Mouse (Mus musculus): ENCODE measurements around the gene Mrps10.

GRCm38 (mm10) chr17:47399091-47399490 is 30.4 kb downstream of the Mrps10 start:
- no peak for TF ChIP-seq CTCF (IDR thresholded peaks at IDR 0.05; ENCODE audit: extremely low read depth, insufficient read length, insufficient replicate concordance, low read depth, low read length)
- no peak for TF ChIP-seq POLR2A (IDR thresholded peaks at IDR 0.05; ENCODE audit: low read depth, low read length)

Measured in small intestine, adult 2 months (tissue).